Mouse (Mus musculus) MEL (cell line): Measurements from ENCODE around the gene Ramac. TPM values are rescaled to one million over a fixed set of nuclear protein-coding genes. Genes with fewer than 3 reads are reported as not detected.

Experiments used
- DNase-seq: peaks from one replicate; pipeline ENCODE4 v3.0.0; 2011; ENCODE audit warnings: low read depth, low spot score
- H3K27ac ChIP-seq: 2 replicates; pipeline ENCODE4 v1.5.1; 2012; ENCODE audit warnings: low read depth, mild to moderate bottlenecking, control low read depth, low read length, moderate library complexity; ENCODE audit not compliant: control insufficient read depth
- H3K27me3 ChIP-seq, 2 experiments: fragments of 150-350 bp in 1 of 2; sonication (generic) in 1 of 2; 2 replicates each; pipeline ENCODE4 v1.6.1; 2012; ENCODE audit warnings: low read length in 2 of 2, mild to moderate bottlenecking in 2 of 2, improper control_type of control experiment in 1 of 2, moderate library complexity in 1 of 2; ENCODE audit not compliant: insufficient read depth in 2 of 2, control insufficient read depth in 1 of 2
- H3K36me3 ChIP-seq, 2 experiments: 2 replicates each; pipeline ENCODE4 v1.6.1; 2012 to 2014; ENCODE audit warnings: low read length in 2 of 2, improper control_type of control experiment in 1 of 2, inconsistent platforms in 1 of 2, mild to moderate bottlenecking in 1 of 2; ENCODE audit not compliant: insufficient read depth in 2 of 2, control insufficient read depth in 1 of 2
- H3K4me1 ChIP-seq, 2 experiments: fragments of 150-350 bp in 1 of 2; sonication (generic) in 1 of 2; 2 replicates each; pipeline ENCODE4 v1.6.1; 2012; ENCODE audit warnings: low read length in 2 of 2, improper control_type of control experiment in 1 of 2, mild to moderate bottlenecking in 1 of 2; ENCODE audit not compliant: insufficient read depth in 2 of 2, control insufficient read depth in 1 of 2
- H3K4me3 ChIP-seq, 2 experiments: fragments of 150-350 bp in 1 of 2; sonication (generic) in 1 of 2; 2 replicates each; pipeline ENCODE4 v1.5.1; 2012; ENCODE audit warnings: low read depth in 2 of 2, low read length in 2 of 2, mild to moderate bottlenecking in 2 of 2, moderate library complexity in 2 of 2, control low read depth in 1 of 2, improper control_type of control experiment in 1 of 2; ENCODE audit not compliant: control insufficient read depth in 1 of 2, insufficient read depth in 1 of 2
- H3K79me2 ChIP-seq: 2 replicates; pipeline ENCODE4 v1.6.1; 2012; ENCODE audit warnings: mild to moderate bottlenecking, low read length, moderate library complexity; ENCODE audit not compliant: control insufficient read depth, poor library complexity, insufficient read depth
- H3K9ac ChIP-seq: 2 replicates; pipeline ENCODE4 v1.6.1; 2012; ENCODE audit warnings: low read depth, mild to moderate bottlenecking, control low read depth, low read length, moderate library complexity; ENCODE audit not compliant: control insufficient read depth, poor library complexity, severe bottlenecking
- H3K9me3 ChIP-seq: fragments of 150-350 bp; sonication (generic); replicated peaks from 2 replicates; pipeline ENCODE4 v1.6.1; 2012; ENCODE audit warnings: mild to moderate bottlenecking, low read length, improper control_type of control experiment, moderate library complexity; ENCODE audit not compliant: insufficient read depth
- BHLHE40 ChIP-seq: IDR thresholded peaks from 2 replicates; pipeline ENCODE4 v1.6.1; 2012; ENCODE audit warnings: low read depth, mild to moderate bottlenecking, inconsistent platforms, low read length, improper control_type of control experiment, borderline replicate concordance
- CTCF ChIP-seq, 3 experiments: IDR thresholded peaks in 2 of 3; conservative IDR thresholded peaks in 1 of 3; 2 replicates each; pipeline ENCODE4 v1.5.1; 2011 to 2012; ENCODE audit warnings: low read length in 3 of 3, low read depth in 2 of 3, mild to moderate bottlenecking in 2 of 3, improper control_type of control experiment in 1 of 3, inconsistent platforms in 1 of 3, mixed read lengths in 1 of 3, moderate library complexity in 1 of 3; ENCODE audit not compliant: control insufficient read depth in 1 of 3, insufficient read depth in 1 of 3, poor library complexity in 1 of 3, severe bottlenecking in 1 of 3
- EP300 ChIP-seq, 2 experiments: IDR thresholded peaks; 2 replicates each; pipeline ENCODE4 v1.6.1; 2011; ENCODE audit warnings: improper control_type of control experiment in 2 of 2, low read length in 2 of 2, low read depth in 1 of 2, mild to moderate bottlenecking in 1 of 2
- ETS1 ChIP-seq: IDR thresholded peaks from 2 replicates; pipeline ENCODE4 v1.6.1; 2012; ENCODE audit warnings: low read depth, mild to moderate bottlenecking, inconsistent platforms, low read length, improper control_type of control experiment, moderate library complexity
- MAX ChIP-seq: IDR thresholded peaks from 2 replicates; pipeline ENCODE4 v1.6.1; 2011; ENCODE audit warnings: low read length, improper control_type of control experiment
- MAZ ChIP-seq: IDR thresholded peaks from 2 replicates; pipeline ENCODE4 v1.6.1; 2012; ENCODE audit warnings: low read depth, mild to moderate bottlenecking, inconsistent platforms, low read length, improper control_type of control experiment
- MEF2A ChIP-seq: IDR thresholded peaks from 2 replicates; pipeline ENCODE4 v1.6.1; 2014; ENCODE audit warnings: low read depth, mild to moderate bottlenecking, inconsistent platforms, low read length, improper control_type of control experiment; ENCODE audit not compliant: poor library complexity, insufficient replicate concordance, severe bottlenecking; ENCODE audit errors: extremely low read depth
- MYC ChIP-seq: IDR thresholded peaks from 2 replicates; pipeline ENCODE4 v1.6.1; 2011; ENCODE audit warnings: low read depth, mild to moderate bottlenecking, low read length, improper control_type of control experiment, moderate library complexity
- POLR2A ChIP-seq, 2 experiments: IDR thresholded peaks; 2 replicates each; pipeline ENCODE4 v1.6.1; 2011 to 2012; ENCODE audit warnings: low read length in 2 of 2, mild to moderate bottlenecking in 2 of 2, control low read depth in 1 of 2, improper control_type of control experiment in 1 of 2, low read depth in 1 of 2, moderate library complexity in 1 of 2; ENCODE audit not compliant: control insufficient read depth in 1 of 2, insufficient read depth in 1 of 2, poor library complexity in 1 of 2
- POLR2AphosphoS2 ChIP-seq: IDR thresholded peaks from 2 replicates; pipeline ENCODE4 v1.6.1; 2011; ENCODE audit warnings: low read length, improper control_type of control experiment
- RAD21 ChIP-seq: IDR thresholded peaks from 2 replicates; pipeline ENCODE4 v1.6.1; 2011; ENCODE audit warnings: mild to moderate bottlenecking, low read depth, low read length, improper control_type of control experiment
- SMC3 ChIP-seq: IDR thresholded peaks from 2 replicates; pipeline ENCODE4 v1.6.1; 2011; ENCODE audit warnings: low read depth, low read length, improper control_type of control experiment
- TAL1 ChIP-seq: IDR thresholded peaks from 2 replicates; pipeline ENCODE4 v1.6.1; 2012; ENCODE audit warnings: mild to moderate bottlenecking, inconsistent platforms, low read length, moderate library complexity, mixed read lengths
- TBP ChIP-seq: IDR thresholded peaks from 2 replicates; pipeline ENCODE4 v1.8.0; 2011; ENCODE audit warnings: low read depth, low read length, improper control_type of control experiment
- USF1 ChIP-seq: IDR thresholded peaks from 2 replicates; pipeline ENCODE4 v1.6.1; 2014; ENCODE audit warnings: low read depth, mild to moderate bottlenecking, inconsistent platforms, low read length, improper control_type of control experiment, moderate library complexity
- ZKSCAN1 ChIP-seq: IDR thresholded peaks from 2 replicates; pipeline ENCODE4 v1.6.1; 2012; ENCODE audit warnings: low read depth, mild to moderate bottlenecking, inconsistent platforms, low read length, improper control_type of control experiment, moderate library complexity
- ZMIZ1 ChIP-seq: IDR thresholded peaks from 2 replicates; pipeline ENCODE4 v1.6.1; 2012; ENCODE audit warnings: low read depth, mild to moderate bottlenecking, inconsistent platforms, low read length, improper control_type of control experiment, moderate library complexity
- polyA plus RNA-seq, 2 experiments: library from polyadenylated mRNA; stranded (reverse) in 1 of 2; unstranded in 1 of 2; fragments of >175 nt in 1 of 2; fragments of >200 nt in 1 of 2; gene quantifications; 2 replicates each; pipeline versions ENCODE4 v1.2.1 to v1.2.4; 2012; ENCODE audit warnings: low replicate concordance in 2 of 2, low read depth in 1 of 2; ENCODE audit not compliant: insufficient read length in 2 of 2, insufficient read depth in 1 of 2, missing spikeins in 1 of 2
- total RNA-seq: library from RNA; depleted of rRNA; stranded (reverse); fragments of 300-350 nt; gene quantifications from 2 replicates; pipeline ENCODE4 v1.2.3, GENCODE M21; 2012

The Ramac gene
- total and polyA plus RNA-seq, 3 experiments: 33.9 to 44.0 TPM; not detected in 1

DNA sequence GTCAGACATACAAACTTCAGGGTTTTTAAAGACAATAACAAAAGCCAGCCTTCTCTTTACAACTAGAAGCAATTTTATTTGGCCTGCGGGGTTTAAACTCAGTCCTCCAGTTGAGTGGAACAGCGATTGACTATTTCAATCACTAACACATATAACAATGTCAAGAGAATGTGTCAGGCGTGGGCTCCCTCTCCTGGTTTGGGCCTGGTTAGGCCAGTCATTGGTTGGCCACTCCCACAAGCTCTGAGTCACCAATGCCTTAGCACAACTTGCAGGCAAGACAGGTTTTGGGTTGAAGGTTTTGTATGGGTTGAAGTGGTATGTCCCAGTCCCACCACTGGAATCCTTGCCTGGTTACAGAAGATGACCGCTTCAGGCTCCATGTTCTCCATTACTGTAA lies 18.6 kb upstream of the Ramac start:
- TF ChIP-seq RAD21 (peak; percentile 77), EP300 (IDR thresholded peaks at IDR 0.05; ENCODE audit: low read depth in 1 of 2, low read length in 2 of 2) (no peak), POLR2AphosphoS2 (no peak), ETS1 (no peak), CTCF (IDR thresholded peaks at IDR 0.05 in 2 of 3, conservative IDR thresholded peaks at IDR 0.05 in 1 of 3; ENCODE audit: control insufficient read depth in 1 of 3, insufficient read depth in 1 of 3, low read depth in 2 of 3, low read length in 3 of 3, poor library complexity in 1 of 3, severe bottlenecking in 1 of 3) (peak in 2 of 3 experiments; percentile 55 to 66; a peak in 5 of 6 replicates), SMC3 (peak; percentile 70)
- 0 out of 4 replicates have a peak, but pooled peaks cover 0 to 5% of the 10 kb centered on the region in 2 experiments for H3K4me1 ChIP-seq
- peak; percentile 67 for DNase-seq
- H3K27ac ChIP-seq: no peak overlapping the region
- no peaks in the 10 kb centered on the region for H3K27me3 ChIP-seq
- no peak overlapping the region for H3K4me3 ChIP-seq
- H3K79me2 ChIP-seq: no peaks in the 10 kb centered on the region
- H3K9ac ChIP-seq: no peak overlapping the region
- H3K36me3 ChIP-seq: peaks cover 0 to 8% of the 10 kb centered on the region in 2 experiments; a peak in 2 of 4 replicates
- no peaks in the 10 kb centered on the region for H3K9me3 ChIP-seq

DNA sequence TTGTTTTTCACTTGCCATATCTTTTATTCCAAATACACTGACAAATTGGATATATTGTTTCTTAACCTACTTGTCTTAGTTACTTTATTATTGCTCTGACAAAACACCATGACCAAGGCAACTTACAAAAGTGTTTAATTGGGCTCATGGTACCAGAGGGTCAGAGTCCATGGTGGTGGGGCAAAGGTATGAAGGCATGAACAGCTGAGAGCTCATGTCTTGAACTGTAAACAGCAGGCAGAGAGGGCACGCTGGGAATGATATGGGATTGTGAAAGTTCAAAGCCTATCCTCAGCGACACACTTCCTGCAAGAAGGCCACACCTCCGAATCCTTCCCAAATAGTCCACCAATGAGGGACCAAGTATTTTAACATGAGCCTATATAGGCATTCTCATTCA lies 14.8 kb upstream of the Ramac start:
- no peak for TF ChIP-seq ZMIZ1
- no peak for TF ChIP-seq POLR2AphosphoS2
- TF ChIP-seq USF1: no peak
- TF ChIP-seq BHLHE40: no peak
- TF ChIP-seq RAD21: no peak
- no peak for TF ChIP-seq TBP
- TF ChIP-seq ETS1: no peak
- TF ChIP-seq, all 39 proteins: peak for 0
- Histone ChIP-seq H3K4me3 (no peak overlapping the region), H3K27ac (no peak overlapping the region), H3K27me3 (no peaks in the 10 kb centered on the region), H3K79me2 (no peaks in the 10 kb centered on the region), H3K9ac (no peak overlapping the region), H3K9me3 (no peaks in the 10 kb centered on the region), H3K4me1 (no peaks in the 10 kb centered on the region), H3K36me3 (peaks cover 0 to 3% of the 10 kb centered on the region in 2 experiments; a peak in 1 of 4 replicates)
- no peak for DNase-seq

DNA sequence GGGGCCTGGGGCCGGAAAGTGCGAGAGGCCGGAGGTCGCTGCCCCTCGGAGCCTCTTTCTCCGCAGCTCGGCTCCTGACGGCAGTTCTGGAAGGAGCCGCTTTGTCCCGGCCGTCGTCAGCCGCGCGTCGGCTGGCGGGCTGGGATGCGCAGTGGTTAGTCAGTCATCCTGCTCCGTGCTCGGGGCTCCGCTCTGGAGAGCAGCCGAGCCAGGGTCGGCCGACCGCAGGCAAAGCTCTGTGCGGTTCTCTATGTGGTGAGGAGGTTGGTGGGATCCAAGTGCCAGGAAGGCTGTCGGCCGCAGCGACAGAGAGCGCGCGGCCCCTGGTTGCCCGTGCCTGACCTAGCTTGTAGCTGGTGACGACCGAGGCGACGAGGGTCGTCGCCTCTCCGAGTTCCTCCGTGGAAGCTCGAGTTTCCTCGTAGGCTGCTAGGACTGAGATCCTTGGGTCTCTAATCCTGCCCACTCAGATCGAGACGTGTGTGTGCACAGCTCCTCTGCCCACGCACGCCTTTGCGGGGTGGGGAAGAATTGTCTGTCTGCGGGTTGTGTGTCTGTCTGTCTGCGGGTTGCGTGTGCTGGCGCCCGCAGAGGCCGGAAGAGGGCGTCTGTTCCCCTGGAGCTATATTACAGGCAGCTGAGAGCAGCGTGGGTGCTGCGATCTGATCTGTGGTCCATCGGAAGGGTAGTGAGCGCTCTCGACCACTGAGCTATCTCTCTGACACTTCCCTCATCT lies 553 bp downstream of the Ramac start:
- Histone ChIP-seq H3K9me3 (no peaks in the 10 kb centered on the region), H3K36me3 (peaks cover 0 to 17% of the 10 kb centered on the region in 2 experiments), H3K4me1 (peaks cover 6 to 8% of the 10 kb centered on the region in 2 experiments; a peak in 2 of 4 replicates), H3K27ac (peak overlapping the region; percentile 36), H3K79me2 (peaks cover 32% of the 10 kb centered on the region), H3K9ac (peak overlapping the region; percentile 77), H3K27me3 (no peaks in the 10 kb centered on the region), H3K4me3 (peak overlapping the region; percentile 64 to 85)
- TF ChIP-seq MEF2A (no peak), TAL1 (no peak), TBP (0 out of 2 replicates have a peak, but pooled peaks have one; percentile 34), MAX (peak; percentile 23; the same call in 1 of the 2 replicates), SMC3 (peak; percentile 45), MAZ (peak; percentile 2; the same call in 1 of the 2 replicates), POLR2A (IDR thresholded peaks at IDR 0.05; ENCODE audit: control insufficient read depth in 1 of 2, insufficient read depth in 1 of 2, low read depth in 1 of 2, low read length in 2 of 2, poor library complexity in 1 of 2) (0 out of 4 replicates have a peak, but pooled peaks of 1 of the 2 experiments have one; percentile 28), ZKSCAN1 (no peak), CTCF (IDR thresholded peaks at IDR 0.05 in 2 of 3, conservative IDR thresholded peaks at IDR 0.05 in 1 of 3; ENCODE audit: control insufficient read depth in 1 of 3, insufficient read depth in 1 of 3, low read depth in 2 of 3, low read length in 3 of 3, poor library complexity in 1 of 3, severe bottlenecking in 1 of 3) (peak; percentile 30 to 78 (median 68)), EP300 (IDR thresholded peaks at IDR 0.05; ENCODE audit: low read depth in 1 of 2, low read length in 2 of 2) (no peak), MYC (peak; percentile 18; the same call in 1 of the 2 replicates), RAD21 (peak; percentile 20)
- DNase-seq: peak; percentile 85
